Mouse (Mus musculus): Measurements from ENCODE around the gene Irf2bpl.

Gene Irf2bpl

DNA sequence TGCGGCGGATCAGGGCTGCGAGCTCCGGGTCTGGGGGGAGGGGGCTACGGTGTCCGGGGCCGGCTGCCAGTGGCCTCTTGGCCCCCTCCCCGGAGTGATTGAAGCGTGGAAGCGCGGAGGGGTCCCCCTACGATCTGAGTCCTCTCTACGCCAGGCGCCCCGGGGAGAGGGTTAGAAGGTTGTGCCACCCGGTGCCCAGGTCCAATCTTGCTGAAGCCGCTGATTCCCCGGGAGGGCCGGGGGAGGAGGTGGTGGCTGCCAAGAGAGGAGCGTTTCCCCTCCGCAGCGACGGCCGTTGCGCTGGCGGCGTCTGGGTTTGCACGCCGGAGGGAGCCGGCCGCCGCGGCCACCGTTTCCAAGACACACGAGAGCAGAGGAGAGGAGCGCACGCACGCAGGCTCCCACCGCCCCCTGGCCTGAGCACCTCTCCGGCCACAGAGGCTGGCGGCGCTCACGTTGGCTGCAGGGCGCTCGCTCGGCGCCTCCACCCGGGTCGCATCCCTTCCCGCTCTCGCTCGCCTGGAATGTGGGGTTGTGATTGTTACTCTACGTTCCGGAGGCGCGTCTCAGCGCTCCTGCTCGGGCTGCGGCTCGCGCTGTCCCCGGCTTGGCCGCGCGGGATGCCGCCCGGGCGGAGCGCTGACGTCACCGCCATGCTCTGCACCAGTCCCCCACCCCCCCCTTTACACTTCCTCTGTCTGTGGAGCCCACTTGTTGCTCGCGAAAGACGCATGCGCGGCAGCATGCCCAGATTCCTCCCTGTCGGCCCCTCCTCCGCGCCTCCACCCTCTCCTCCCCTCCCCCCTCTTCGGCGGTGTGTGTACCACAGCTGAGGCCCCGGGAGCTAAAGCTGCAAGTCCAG, at the start of gene Irf2bpl:
Gene Irf2bpl, minus strand, starts transcription at position 602 of the 862 bp plus-strand sequence.
- peak; percentile 99 for DNase-seq

DNA sequence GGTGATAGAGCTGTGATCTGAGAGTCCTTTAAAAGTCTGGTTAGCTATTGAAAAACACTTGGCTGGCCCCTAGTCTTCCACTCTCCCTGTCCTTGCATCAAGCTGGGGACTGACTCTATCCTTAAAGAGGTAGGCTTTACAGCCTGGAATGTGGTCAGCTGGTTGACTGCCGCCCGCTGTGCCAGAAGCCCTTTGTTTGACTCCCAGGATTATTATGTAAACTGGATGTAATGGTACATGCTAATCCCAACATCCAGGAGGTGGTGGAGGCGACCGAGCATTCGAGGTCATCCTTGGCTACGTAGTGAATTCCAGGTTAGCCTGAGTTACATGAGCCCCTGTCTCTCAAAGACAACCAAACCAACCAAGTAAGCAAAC, 48.0 kb upstream of the Irf2bpl start:
- peak; percentile 93 for DNase-seq

DNA sequence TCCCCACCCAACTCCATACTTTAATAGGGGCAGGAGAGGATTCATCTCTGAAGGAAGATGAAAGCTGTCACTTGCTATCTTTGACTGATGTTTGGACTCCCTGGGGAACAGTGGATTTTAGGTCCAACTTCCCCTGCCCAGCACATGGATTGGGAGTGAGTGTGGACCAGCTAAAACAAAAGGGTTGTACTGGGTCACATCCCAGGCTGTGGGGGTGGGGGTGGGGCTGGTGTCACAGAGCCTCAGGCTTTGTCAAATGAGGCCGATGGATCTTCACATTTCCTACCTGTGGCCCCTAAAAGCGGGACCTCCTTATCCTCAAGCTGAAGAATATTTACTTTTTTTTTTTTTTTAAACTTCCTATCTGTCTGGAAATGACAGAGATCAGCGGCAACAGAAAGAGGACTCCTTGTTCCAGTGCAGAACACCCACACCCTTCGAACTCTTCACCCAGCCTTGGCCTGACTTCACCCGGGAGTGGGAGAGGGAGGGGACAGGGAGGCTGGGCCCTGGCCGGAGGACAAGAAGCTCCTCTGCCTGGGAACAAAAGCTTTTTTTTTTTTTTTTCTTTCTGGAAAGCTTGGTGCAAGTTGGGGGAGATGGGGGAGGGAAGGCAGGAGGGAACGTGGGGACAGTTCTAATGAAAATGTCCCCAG, 47.4 kb upstream of the Irf2bpl start:
- DNase-seq = peak; percentile 95

DNA sequence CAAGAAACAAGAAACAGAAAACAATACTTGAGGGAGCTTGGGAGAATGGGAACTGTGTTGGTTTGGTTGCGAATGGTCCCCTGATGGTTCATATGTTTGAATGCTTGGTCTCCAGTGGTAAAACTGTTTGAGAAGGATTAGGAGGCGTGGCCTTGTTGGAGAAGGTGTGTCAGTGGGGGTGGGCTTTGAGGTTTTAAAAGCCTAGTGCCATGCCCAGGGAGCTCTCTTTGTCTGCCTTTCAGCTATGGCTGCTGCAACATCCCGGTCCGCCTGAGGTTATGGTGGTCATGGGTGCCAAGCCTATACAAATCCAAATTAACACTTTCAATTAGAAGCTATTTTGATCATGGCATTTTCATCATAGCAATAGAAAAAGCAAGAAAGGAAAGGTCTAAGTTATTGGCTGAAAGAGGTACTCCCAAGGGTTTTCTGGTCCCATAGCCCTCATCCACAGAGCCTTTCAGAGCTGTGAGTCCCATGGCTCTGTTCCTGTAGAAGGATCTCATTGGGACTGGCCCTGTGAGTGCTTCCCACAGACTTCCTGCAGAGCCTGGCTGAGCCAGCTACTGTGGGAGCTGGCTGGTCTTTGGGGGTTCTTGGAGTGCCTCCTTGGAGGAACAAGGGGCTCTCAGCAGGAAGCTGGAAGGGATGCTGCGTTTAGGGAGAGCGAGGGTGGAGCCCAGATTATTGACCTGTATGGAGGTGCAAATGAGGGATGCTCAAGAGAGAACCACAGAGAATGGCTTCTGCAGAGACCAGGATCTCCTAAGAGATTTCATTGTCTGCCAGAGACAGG, 46.5 kb upstream of the Irf2bpl start:
- DNase-seq = no peak

DNA sequence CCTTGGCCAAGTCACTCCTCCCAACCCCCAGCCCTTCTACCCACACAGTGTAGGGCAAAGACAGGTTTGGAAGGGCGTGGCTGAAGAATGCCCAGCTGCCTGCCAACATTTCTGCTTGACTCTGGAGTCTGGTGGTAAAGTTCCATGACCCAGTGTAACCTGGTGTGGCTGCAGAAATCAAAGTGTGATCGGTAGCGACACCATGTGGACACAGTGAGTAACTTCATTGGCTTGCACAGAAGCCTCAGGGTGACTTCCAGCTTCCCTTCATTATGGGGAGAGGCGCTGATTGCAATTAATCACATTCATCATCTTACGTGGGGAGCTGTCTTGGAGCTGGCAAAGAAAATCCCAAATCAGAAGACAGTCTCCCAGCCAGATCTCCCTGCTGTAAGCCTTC, 39.2 kb upstream of the Irf2bpl start:
- peak; percentile 92 for DNase-seq

DNA sequence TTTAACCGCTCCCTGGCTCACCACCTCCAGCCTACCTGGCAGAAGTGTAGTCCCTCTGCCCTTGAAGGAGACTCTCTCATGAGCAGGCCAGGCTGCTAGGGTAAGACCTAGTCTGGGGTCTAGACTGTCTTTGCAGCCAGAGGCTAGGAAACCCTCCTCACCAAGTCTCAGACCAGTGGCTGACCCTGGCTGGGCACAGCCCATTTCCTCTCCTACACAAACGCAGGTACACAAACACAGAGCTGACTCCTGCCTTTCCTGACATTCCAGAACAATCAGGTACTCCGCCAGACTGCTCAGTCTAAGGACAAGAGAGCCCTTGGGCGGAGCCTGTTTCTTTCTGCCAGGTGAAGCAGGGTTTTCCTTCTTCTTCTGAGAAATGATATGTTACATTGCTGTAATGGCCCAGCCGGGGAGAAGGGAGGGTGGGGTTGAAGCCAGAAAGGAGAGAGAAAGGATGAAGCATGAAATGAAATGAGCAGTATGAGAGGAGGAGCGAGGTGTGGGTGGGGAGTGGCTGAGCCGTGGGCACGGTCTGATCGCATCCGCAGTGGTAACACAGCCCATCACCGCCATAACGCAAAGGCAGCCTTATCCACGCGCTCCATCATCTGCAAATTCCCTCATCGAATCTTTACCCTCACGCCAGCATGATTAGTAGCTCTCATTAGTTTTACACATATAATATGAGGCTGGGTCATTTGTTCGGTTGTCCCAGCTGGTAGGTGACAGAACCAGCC, 34.6 kb upstream of the Irf2bpl start:
- peak; percentile 65 for DNase-seq

DNA sequence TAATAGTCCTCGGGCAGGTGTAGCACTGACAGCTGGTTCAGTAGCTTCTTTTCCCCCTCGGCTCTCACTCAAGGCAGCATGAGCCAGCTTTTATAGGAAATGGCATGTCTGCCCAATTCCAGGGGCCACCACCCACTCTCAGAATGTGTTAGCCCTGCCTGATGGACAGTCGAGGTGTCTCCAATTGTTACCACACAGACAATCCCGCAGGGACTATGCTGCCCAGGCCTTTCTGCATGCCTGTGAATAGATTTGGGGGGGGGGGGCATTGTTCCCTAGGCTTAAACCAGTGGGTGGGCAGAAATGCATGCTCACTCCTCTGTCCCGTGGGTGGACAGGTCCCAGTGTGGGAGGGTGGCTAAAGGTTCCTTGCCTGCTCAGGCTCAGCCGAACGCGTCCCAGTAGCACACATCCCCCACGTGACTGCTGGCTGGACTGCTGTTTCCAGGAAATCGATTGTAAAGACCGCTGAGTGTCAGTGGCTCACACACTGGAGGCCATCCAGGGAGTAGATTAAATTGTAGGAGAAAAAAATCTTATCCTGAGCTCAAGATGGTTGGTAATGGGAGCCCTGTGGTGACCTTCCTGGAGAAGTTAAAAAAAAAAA, 33.9 kb upstream of the Irf2bpl start:
- DNase-seq = peak; percentile 72

DNA sequence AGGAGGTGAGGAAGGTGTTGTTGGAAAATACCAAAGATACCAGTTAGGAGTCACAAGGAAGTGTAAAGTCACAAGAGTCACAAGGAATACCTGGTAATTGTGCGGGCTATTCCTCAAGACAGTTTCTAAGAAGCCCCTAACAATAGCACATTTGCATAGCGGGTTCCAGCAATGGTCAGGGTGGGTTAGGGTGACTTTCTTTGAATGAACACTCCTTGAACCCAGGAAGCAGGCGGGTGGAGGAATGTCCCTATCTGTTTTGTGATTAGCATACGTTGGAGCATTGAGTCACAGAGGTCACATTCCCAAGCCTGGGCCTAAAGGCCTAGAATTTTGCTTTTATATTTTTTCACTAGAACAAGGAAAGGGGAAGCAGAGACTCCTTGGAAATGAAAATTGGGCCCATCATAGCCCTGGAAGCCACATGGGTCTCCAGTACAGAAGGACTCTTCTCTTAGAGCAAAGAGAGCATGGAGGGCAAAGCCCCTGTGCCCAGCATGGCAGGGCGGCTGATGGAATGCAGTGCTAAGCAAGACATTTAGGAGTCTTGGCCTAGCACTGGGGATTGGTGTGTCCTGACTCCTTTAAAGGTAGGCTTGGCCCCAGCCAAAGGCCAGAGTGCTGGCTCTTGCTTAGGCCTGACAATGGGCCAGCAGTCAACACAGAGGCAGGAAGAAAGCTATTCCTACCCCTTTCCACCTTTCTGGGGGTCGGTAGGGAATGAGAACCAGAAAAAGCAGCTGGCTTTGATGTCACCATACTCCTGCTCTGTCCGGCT, 32.4 kb upstream of the Irf2bpl start:
- DNase-seq = no peak

DNA sequence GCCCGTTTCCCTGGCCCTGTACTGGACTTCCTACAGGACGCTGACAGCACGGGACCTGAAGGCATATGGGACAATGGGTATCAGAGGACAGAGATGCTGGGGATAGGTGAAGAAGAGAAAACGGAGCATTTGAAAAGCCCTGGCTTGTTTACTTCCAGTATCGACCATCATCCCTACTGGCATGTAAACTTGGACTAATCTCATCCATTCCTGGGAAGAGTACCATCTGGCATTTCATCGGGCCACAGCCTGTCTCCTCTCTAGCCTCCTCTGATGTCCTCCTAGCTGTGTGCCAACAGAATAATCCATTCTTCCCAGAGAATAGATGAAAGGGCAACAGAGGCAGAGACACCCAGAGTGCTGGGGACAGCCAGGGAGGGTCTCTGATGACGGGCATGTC, 31.0 kb upstream of the Irf2bpl start:
- DNase-seq = no peak

DNA sequence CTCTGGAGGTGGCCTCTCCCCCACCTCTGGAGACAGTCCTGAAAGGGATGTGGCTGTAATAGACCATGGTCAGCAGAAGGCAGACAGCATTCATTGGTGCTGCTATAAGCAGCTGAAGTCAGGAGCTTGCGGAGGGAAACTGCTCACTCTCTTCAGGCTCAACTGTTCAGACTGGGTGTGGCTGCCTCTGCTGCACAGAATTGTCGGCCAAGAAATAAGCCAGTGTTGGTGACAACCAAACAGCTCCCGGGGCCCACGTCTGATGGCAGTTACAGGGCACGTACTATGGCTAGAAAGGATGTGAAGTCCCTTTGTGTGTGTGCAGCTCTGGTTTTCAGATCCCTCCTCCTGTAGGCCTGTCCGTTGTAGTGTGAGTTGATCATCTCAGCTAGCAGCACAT, 30.2 kb upstream of the Irf2bpl start:
- no peak for DNase-seq

DNA sequence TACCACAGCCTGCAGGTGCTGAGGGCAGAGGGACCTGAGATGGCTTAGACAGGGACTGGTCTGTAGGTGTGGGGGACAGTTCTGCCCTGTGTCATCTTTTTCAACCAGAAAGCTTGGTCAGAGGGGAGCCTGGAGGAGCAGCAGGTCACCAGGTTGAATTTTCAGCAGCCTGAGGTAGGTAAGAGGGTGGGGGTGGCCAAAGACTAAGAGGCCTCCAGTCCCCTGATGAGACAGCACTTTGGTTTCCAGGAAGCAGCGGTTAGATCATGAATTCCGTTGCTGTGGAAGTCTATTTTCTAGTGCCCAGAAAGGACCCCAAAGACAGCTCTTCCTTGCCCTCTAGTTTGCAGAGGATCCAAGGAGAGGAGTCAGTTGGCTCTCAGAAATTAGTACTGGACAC, 29.8 kb upstream of the Irf2bpl start:
- DNase-seq = no peak

DNA sequence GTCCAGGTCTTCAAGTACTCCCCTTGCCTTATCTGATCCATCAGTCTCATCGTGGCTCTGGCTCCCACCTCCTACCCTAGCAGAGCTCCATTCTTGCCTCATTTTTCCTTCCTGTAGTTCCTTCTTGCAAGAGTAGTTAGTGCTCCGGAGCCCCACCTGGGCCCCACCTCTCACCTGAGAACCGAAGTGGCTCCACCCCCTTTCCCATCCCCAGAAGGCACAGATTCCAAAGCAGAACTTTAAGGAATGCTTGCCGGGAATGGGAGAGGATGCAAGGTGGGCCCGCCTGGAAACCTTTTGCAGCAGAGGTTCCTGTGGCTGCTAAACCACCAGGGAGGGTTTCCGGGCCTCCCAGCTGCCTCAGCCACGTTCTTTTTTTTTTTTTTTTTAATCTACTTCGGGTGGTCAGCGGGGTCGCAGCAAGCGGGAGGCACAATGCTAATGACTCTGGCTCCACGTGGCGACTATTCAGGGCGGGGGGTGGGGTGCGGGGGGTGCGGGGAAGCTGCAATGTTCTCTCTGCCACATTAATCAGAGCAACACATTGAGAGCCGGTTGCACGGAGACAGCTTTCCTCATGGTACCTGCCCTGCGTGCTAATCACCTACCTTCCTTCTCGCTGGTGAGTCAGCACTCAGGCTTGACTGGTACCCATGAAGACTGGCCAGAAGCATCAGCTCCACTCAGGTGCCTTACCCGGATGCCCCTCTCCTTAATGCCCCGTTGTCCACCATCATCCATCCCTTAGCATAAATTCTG, 27.9 kb upstream of the Irf2bpl start:
- no peak for DNase-seq

DNA sequence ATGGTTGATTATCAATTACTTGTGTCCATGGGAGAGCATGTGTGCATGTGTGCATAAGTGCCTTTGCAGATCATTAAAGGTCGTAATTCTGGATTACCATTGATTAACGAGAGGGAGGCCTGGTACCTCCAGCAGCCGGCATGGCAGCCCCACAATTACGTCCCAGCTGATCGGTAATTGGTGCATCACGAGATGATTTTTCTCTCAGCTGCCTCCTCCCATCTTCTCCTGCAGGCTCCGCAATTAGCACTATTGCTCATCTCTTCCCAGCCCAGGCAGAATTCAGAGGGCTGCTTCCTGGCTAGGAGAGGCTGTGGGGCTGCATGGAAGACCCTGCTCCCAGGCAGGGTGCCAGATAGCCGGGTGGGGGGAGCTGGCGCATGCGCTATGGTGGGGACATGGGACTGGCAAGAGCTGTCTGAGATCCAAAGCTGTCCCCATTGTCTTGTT, 26.9 kb upstream of the Irf2bpl start:
- no peak for DNase-seq

DNA sequence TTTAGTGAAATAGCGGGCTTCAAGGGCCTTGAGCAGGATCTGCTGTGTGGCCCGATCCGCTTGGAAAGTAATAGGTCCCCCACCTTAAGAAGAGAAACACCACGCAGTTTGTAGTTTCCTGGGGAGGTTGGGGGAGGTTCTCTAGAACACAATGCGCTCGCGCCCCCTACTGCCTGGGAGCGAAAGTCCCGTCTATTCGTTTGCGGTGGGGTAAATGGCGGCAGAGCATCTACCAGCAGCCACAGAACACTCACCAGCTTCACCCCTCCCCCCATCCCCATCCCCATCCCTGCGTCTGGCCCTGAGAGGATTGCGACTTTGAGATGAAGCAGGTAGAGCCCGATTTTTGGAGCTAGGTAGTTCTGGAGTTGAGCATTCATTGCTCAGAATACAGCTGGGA, 21.8 kb upstream of the Irf2bpl start:
- DNase-seq = peak; percentile 94

DNA sequence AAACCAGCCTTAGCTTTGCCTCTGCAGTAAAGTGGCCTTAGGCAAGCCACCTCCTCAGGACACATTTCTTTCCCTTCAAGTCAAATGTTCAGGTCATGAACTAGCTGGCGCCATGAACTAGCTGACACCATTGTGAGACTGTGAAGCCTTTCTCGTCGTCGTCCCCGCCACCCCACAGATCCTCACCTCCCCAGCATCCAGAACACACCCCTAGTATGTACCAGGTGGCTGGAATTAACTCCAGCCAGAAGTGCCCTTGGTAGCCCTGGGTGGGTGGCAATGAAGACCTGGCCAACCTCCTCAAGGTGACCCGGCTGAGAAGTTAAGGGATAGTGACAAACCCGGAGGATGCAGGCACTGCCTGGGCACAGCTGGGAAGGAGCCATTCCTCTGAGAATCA, 21.3 kb upstream of the Irf2bpl start:
- no peak for DNase-seq

DNA sequence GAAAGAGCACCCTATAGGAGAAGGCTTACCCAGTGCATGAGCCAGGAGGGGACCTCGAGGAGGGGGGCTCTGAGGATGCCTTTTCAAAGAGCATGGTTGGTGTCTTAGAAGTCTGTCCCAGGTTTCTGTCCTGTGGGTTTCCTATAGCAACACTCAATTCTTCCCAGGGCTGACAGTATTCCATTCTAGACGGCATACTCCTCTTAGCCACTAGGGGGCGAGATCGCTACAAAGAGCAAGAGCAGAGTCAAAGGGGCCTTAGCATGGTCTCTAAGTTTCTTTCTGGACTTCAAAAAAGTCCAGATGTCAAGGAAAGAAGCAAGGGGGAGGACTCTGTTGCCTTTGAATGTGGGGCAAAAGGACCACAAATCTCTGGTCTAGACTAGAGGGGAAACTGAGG, 20.6 kb upstream of the Irf2bpl start:
- peak; percentile 89 for DNase-seq

DNA sequence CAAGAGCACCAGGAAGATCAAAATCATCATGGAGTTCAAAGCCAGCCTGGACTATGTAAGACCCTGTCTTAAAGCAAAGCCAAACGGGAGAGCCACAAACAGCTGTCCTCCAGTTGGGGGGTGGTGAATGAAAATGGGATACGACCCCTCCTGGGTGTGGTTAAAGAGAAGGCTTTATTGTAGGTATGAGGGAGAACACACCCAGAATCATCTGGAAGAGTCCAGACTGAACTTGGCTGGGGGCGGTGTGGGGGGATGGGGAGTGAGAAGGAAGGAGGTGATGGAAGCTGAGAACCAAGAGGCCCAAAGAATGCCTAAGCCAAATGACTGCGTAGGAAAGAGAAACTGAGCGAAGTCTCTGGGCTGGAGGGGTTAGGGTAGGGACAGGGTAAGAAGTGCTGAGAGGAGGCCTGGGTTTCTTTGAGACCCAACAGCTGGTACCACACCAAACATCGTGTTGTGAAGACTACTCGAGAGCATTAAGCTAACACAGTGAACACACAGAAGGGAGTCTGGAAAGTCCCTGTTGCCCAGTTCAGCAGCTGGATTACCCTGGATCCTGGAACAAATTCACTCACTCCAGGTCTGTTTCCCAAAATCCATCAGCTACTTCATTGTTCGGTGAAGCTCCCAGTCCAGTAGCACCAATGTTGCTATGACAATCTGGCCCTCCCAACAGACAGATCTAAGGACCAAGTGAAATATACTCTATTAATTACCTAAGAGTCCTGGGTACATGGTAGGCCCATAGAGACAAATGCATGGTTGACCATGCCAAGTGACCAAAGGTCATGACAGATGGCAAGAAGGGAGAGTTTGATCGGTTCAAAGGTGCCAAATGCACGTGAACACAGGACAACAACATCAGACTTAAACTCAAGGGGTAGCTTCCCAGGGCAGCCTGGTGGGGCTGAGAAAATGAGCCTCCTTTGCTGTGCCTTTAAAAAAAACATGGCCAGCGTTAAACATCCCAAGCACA, 19.5 kb upstream of the Irf2bpl start:
- DNase-seq = no peak

DNA sequence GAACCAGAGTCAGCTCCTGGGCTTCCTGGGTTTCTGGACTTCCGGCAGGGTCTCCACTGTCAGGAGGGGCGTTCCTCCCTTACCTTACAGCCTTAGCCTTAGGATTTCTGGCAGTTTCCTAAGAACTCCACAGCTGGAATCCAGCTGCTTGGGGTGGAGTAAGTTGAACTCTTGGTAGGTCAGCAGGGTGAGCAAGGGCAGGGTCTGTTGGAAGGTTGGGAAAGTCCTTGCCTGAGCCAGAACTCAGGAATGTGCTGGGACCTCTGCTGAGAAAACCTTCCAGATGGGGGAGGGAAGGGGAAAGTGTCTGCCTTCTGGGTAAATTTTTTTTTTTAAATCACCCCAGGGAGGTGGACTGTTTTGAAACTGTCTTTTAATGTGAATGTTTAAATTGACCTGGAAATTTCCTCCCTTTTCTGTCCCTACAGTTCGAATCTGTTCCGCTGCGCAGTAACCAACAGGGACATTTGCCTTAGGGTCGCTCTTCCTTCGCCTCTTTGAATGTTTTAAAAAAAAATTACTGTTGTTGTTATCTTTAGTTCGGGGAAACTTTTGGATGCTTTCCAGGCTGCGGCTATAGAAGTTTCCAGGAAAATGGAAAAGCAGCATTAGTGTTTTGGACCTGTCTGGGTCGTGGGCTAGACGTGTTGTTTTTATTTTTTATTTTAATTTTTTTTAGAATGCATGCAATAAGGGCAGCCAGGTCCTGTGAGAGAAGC, 15.0 kb upstream of the Irf2bpl start:
- peak; percentile 73 for DNase-seq

DNA sequence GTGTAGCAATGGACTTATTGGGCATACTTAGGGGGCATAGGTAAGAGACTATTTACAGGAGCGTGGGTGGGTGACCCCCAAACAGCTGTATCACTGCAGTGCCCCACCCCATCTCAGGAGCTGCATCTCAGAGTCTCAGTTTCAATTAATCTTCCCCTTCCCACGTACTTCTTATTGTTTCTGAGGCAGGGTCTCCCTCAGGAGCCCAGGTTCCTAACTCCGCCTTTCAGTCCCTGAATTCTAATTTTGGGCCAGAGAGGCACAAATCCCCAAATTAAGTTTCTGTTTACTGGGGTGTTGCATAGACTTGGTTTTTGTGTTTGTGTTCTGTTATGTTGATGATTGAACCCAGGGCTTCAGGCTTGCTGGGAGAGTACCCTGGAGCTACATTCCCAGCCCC, 13.8 kb upstream of the Irf2bpl start:
- DNase-seq = no peak
